Mouse (Mus musculus) liver, embryonic 14.5 days (tissue): ENCODE results near the gene Ube2e1. TPM values are rescaled to one million over a fixed set of nuclear protein-coding genes. Genes with fewer than 3 reads are reported as not detected.
"Not testable (repeated sequence)": the region's sequence is repeated elsewhere in the genome, so short reads cannot be mapped to it uniquely, and the experiment has no call there.

ENCODE experiments used
- ATAC-seq: fragments of 200-750 bp; cut with Nextera tagmentation; 2 replicates; pipeline ENCODE4 v1.8.0; 2017; ENCODE audit warnings: moderate number of reproducible peaks, mild to moderate bottlenecking, moderate library complexity; ENCODE audit not compliant: insufficient read depth
- DNase-seq, 3 experiments: peaks; one replicate each; pipeline ENCODE4 v3.0.0-alpha.2; 2012 to 2013; ENCODE audit warnings: low read depth in 3 of 3, low spot score in 3 of 3
- H3K27ac ChIP-seq: fragments of 300-500 bp; sonication (generic); 2 replicates; pipeline ENCODE4 v1.5.1; 2014; ENCODE audit warnings: moderate library complexity, mild to moderate bottlenecking, control low read depth, inconsistent platforms
- H3K27me3 ChIP-seq: fragments of 300-500 bp; sonication (generic); 2 replicates; pipeline ENCODE4 v1.6.1; 2014; ENCODE audit warnings: mild to moderate bottlenecking, low read length, moderate library complexity; ENCODE audit not compliant: control insufficient read depth, insufficient read depth
- H3K36me3 ChIP-seq: fragments of 300-500 bp; sonication (generic); replicated peaks from 2 replicates; pipeline ENCODE4 v1.6.1; 2014; ENCODE audit warnings: low read depth; ENCODE audit not compliant: control insufficient read depth, insufficient read depth
- H3K4me1 ChIP-seq, 2 experiments: fragments of 200-500 bp in 1 of 2; fragments of 300-500 bp in 1 of 2; sonication (generic) in 1 of 2; replicated peaks; 2 replicates each; pipeline ENCODE4 v1.6.1; 2012 to 2014; ENCODE audit warnings: antibody characterized with exemption in 1 of 2, inconsistent platforms in 1 of 2, low read length in 1 of 2; ENCODE audit not compliant: control insufficient read depth in 2 of 2, insufficient read depth in 2 of 2
- H3K4me2 ChIP-seq: fragments of 300-500 bp; sonication (generic); 2 replicates; pipeline ENCODE4 v1.6.1; 2014; ENCODE audit warnings: low read depth, mild to moderate bottlenecking, control low read depth, moderate library complexity
- H3K4me3 ChIP-seq, 2 experiments: fragments of 200-500 bp in 1 of 2; fragments of 300-500 bp in 1 of 2; sonication (generic) in 1 of 2; 2 replicates each; pipeline ENCODE4 v1.5.1; 2012 to 2014; ENCODE audit warnings: low read depth in 2 of 2, low read length in 2 of 2, mild to moderate bottlenecking in 2 of 2, control low read depth in 1 of 2, inconsistent platforms in 1 of 2, moderate library complexity in 1 of 2; ENCODE audit not compliant: insufficient read depth in 1 of 2
- H3K9ac ChIP-seq: fragments of 300-500 bp; sonication (generic); replicated peaks from 2 replicates; pipeline ENCODE4 v1.6.1; 2014; ENCODE audit warnings: mild to moderate bottlenecking, control low read depth, moderate library complexity
- H3K9me3 ChIP-seq: fragments of 300-500 bp; sonication (generic); 2 replicates; pipeline ENCODE4 v1.6.1; 2016; ENCODE audit warnings: low read length, mixed read lengths; ENCODE audit not compliant: control insufficient read depth
- CTCF ChIP-seq: IDR thresholded peaks from 2 replicates; pipeline ENCODE4 v1.5.1; 2016; ENCODE audit warnings: antibody characterized with exemption, low read depth, control low read depth
- EP300 ChIP-seq: IDR thresholded peaks from 2 replicates; pipeline ENCODE4 v1.6.1; 2016; ENCODE audit warnings: antibody characterized with exemption, low read depth
- WGBS: fragments of 180-500 bp; shearing (Covaris S2); extraction: QIAGEN DNeasy Blood & Tissue Kit; methylation state at CpG from one replicate; pipeline ENCODE4 v1.1.7; 2014; ENCODE audit not compliant: insufficient replicate concordance; 5-methylcytosine and 5-hydroxymethylcytosine counted together
- polyA plus RNA-seq, 2 experiments: library from polyadenylated mRNA; depleted of rRNA in 1 of 2; stranded (reverse) in 1 of 2; unstranded in 1 of 2; fragments of >200 nt; fragmentation: Nextera tagmentation in 1 of 2; extraction: Ambion mirVana in 1 of 2; gene quantifications; 2 replicates each; pipeline versions ENCODE4 v1.2.1 to v1.2.3; 2012 to 2014

The Ube2e1 gene
- polyA plus RNA-seq, 2 experiments: 11.6 to 20.9 TPM

GRCm38 (mm10) chr14:18238131-18238749, 93.4 kb downstream of the Ube2e1 start:
- ATAC-seq: peak; percentile 87
- peak; percentile 77 to 85 (median 85) for DNase-seq
- Histone ChIP-seq H3K9me3 (no peaks in the 10 kb centered on the region), H3K27me3 (no peaks in the 10 kb centered on the region), H3K4me1 (peaks cover 0 to 10% of the 10 kb centered on the region in 2 experiments; a peak in 3 of 4 replicates), H3K4me3 (peak overlapping the region; percentile 71 to 77), H3K9ac (peak overlapping the region; percentile 56), H3K36me3 (no peaks in the 10 kb centered on the region), H3K27ac (no peak overlapping the region), H3K4me2 (peak overlapping the region; percentile 88)
- no peak for TF ChIP-seq EP300
- TF ChIP-seq CTCF: no peak
- WGBS: under 1% methylated on average over 61 of the region's 71 CpGs

GRCm38 (mm10) chr14:18237381-18237780, 94.3 kb downstream of the Ube2e1 start:
- no peaks in the 10 kb centered on the region for H3K9me3 ChIP-seq
- H3K9ac ChIP-seq: no peak overlapping the region
- ATAC-seq (no peak), DNase-seq (no peak)
- TF ChIP-seq CTCF (no peak), EP300 (no peak)
- 66% methylated on average over 4 of the region's 4 CpGs for WGBS
- peak overlapping the region in 1 of 2 experiments; percentile 71; a peak in 2 of 4 replicates for H3K4me3 ChIP-seq
- peak overlapping the region; percentile 88 for H3K4me2 ChIP-seq
- peaks cover 0 to 10% of the 10 kb centered on the region in 2 experiments; a peak in 3 of 4 replicates for H3K4me1 ChIP-seq
- H3K27ac ChIP-seq: no peak overlapping the region
- no peaks in the 10 kb centered on the region for H3K27me3 ChIP-seq
- H3K36me3 ChIP-seq: no peaks in the 10 kb centered on the region

GRCm38 (mm10) chr14:18236496-18237235, 95.0 kb downstream of the Ube2e1 start:
- H3K36me3 ChIP-seq, H3K9me3 ChIP-seq, ATAC-seq, H3K27me3 ChIP-seq, H3K9ac ChIP-seq, H3K4me2 ChIP-seq, H3K27ac ChIP-seq, H3K4me3 ChIP-seq, DNase-seq: not testable (repeated sequence)
- peaks cover 0 to 10% of the 10 kb centered on the region in 2 experiments; a peak in 3 of 4 replicates for H3K4me1 ChIP-seq
- 56% methylated on average over 2 of the region's 2 CpGs for WGBS

- no peaks in the 10 kb centered on the region for H3K9me3 ChIP-seq
- H3K36me3 ChIP-seq: no peaks in the 10 kb centered on the region
- peaks cover 0 to 8% of the 10 kb centered on the region in 2 experiments; a peak in 3 of 4 replicates for H3K4me1 ChIP-seq
- ATAC-seq (no peak), DNase-seq (no peak)
- H3K27ac ChIP-seq: no peak overlapping the region
- TF ChIP-seq EP300 (no peak), CTCF (no peak)
- no peak overlapping the region for H3K4me2 ChIP-seq
- no peak overlapping the region for H3K4me3 ChIP-seq
- H3K9ac ChIP-seq: no peak overlapping the region
- 35% methylated on average over 5 of the region's 5 CpGs for WGBS
- no peaks in the 10 kb centered on the region for H3K27me3 ChIP-seq
Observed at GRCm38 (mm10) chr14:18233981-18234960, 97.4 kb downstream of the Ube2e1 start.
